Mouse (Mus musculus): ENCODE results near the gene Krt88. TPM values are rescaled to one million over a fixed set of nuclear protein-coding genes. Genes with fewer than 3 reads are reported as not detected.

Krt88 gene
- not detected for total RNA-seq (2023)

GRCm38 (mm10) chr15:101447444-101447843 lies at the start of gene Krt88:
Krt88 (plus strand) TSS chr15:101447744.

GRCm38 (mm10) chr15:101410775-101411174 lies 36.8 kb upstream of the Krt88 start, which contains the start of gene Krt7:
Krt7 (plus strand) TSS chr15:101411043.

DNA sequence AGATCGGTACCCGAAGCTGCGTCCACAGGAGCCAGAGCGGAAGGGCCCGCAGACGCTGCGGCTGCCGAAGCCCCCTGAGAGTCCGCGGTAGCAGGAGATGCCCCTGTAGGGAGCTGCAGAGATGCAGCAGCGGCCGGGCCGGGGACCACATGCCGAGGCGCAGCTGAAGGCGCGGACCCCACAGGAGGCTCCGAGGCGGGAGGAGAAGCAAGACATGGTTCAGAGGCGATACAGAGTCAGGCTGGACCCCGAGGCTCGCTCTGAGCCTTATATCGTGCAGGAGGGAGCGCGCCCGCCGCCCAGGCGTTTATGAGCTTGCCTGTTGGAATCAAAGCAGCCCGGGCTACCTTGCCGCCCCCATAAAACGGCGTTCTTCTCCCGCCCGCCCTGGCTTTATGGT lies 9.0 kb upstream of the Krt88 start, which contains the start of gene Krt87:
Krt87 (minus strand) TSS at position 250 of the 400 bp plus-strand sequence.

DNA sequence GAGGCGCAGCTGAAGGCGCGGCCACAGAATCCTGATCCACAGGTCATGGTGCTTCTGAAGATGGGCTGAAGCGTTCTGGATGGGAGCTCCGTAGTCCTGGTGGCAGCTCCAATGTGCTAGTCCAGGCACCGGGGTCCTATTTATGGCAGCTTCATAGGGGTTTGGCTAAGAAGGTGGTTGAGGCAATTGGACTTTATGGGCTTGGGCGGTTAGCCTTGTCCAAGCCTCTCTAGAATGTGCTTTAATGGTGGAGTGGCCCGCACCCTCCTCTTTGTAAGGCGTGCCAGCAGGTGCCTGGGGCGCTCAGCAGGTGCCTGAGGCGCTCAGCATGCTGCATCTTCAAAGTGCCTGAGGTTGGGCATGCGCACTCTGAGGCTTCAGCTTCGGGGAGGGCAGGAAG lies 16.1 kb downstream of the Krt88 start, which contains the start of gene Krt81:
Krt81 (minus strand) TSS at position 101 of the 400 bp plus-strand sequence.

GRCm38 (mm10) chr15:101472952-101473528 lies 25.5 kb downstream of the Krt88 start, which contains the start of gene Krt86:
Krt86 (plus strand) TSS chr15:101473478.

GRCm38 (mm10) chr15:101491431-101491830 lies 43.9 kb downstream of the Krt88 start, which contains the start of gene Krt83:
Krt83 (minus strand) TSS chr15:101491512.

Other genes starting within 250 kb of the Krt88 start
- gene Grasp, start 223.6 kb upstream of the Krt88 start, total RNA-seq (2023) = 14.9 TPM
- gene Nr4a1, start 193.5 kb upstream of the Krt88 start, total RNA-seq (2023) = 353 TPM
- 72.6 TPM for gene Atg101, start 163.5 kb upstream of the Krt88 start, total RNA-seq (2023)
- 1.2 TPM for gene 6030408B16Rik, start 154.5 kb upstream of the Krt88 start, total RNA-seq (2023)
- 1.6 TPM for gene Krt80, start 77.6 kb upstream of the Krt88 start, total RNA-seq (2023)
- not detected for gene Krt7, start 36.7 kb upstream of the Krt88 start, total RNA-seq (2023)
- not detected for gene Krt87, start 8.9 kb upstream of the Krt88 start, total RNA-seq (2023)
- not detected for gene Krt81, start 16.0 kb downstream of the Krt88 start, total RNA-seq (2023)
- gene Krt86, start 25.7 kb downstream of the Krt88 start, total RNA-seq (2023) = not detected
- not detected for gene Krt83, start 43.8 kb downstream of the Krt88 start, total RNA-seq (2023)
- not detected for gene Gm49425, start 69.5 kb downstream of the Krt88 start, total RNA-seq (2023)
- gene Krt84, start 85.1 kb downstream of the Krt88 start, total RNA-seq (2023) = not detected
- gene Krt82, start 102.9 kb downstream of the Krt88 start, total RNA-seq (2023) = not detected
- not detected for gene Krt90, start 115.2 kb downstream of the Krt88 start, total RNA-seq (2023)
- not detected for gene Krt75, start 126.2 kb downstream of the Krt88 start, total RNA-seq (2023)
- gene Gm5414, start 180.4 kb downstream of the Krt88 start, total RNA-seq (2023) = not detected
- not detected for gene Gm5478, start 199.6 kb downstream of the Krt88 start, total RNA-seq (2023)
- gene Krt6b, start 232.5 kb downstream of the Krt88 start, total RNA-seq (2023) = not detected
- gene Krt6a, start 246.6 kb downstream of the Krt88 start, total RNA-seq (2023) = not detected

Measured in CD4-positive naive resting alpha-beta T cell, adult 76 days (primary cell).